Mouse (Mus musculus): ENCODE measurements around the gene Slc11a1. TPM values are rescaled to one million over a fixed set of nuclear protein-coding genes. Genes with fewer than 3 reads are reported as not detected.

Slc11a1 gene
- polyA plus RNA-seq, 1 experiment from 2014 or later = 5.2 TPM

DNA sequence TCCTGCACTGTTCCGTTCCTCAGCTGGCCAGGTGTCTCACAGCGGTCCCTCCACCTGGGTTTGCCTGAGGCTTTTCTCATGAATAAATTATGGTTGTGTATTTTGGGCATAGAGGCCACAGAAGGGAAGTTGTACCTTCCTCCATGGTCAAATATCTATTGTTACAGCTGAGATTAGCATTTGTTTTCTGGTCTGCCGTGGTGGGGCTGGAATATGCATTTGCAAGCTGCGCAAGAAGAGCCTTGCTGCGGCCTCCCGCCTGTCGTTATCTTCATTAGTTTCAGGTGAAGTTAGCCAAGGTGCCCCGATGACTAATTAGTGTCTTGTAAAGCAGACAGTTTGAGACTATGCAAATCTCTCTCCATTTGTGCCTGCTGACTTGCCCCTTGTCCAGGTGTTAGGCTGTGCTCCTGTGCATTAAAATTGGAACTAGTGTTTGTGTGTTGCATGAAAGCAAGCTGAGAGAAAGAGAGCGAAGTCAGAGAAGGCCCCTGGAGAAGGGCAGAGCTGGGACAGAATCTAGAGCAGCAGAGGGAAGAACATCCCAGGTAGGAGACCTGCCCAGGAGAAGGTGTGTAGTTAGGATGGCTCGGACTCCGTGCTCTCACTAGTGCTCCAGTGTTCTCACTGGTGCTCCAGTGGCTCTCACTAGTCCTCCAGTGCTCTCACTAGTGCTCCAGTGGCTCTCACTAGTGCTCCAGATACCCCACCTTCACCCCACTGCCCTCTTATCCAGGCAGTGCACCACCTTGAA, 30.7 kb upstream of the Slc11a1 start:
- no peak for ATAC-seq (ENCODE audit: low FRiP score, low TSS enrichment)
- Histone ChIP-seq H3K27me3 (ENCODE audit: control insufficient read depth, insufficient read depth, low read length) (no peaks in the 10 kb centered on the region), H3K36me3 (ENCODE audit: control insufficient read depth, insufficient read depth, low read length) (peaks cover 2% of the 10 kb centered on the region; the same call in 1 of the 2 replicates), H3K4me3 (ENCODE audit: low read length) (no peak overlapping the region), H3K9ac (ENCODE audit: low read depth, low read length) (no peak overlapping the region; the same call in 1 of the 2 replicates), H3K4me1 (ENCODE audit: control insufficient read depth, insufficient read depth, low read length) (peaks cover 10% of the 10 kb centered on the region), H3K9me3 (ENCODE audit: control insufficient read depth, low read length) (no peaks in the 10 kb centered on the region), H3K4me2 (replicated peaks; ENCODE audit: low read depth, low read length) (no peak overlapping the region), H3K27ac (ENCODE audit: low read depth, low read length) (0 out of 2 replicates have a peak overlapping the region, but pooled peaks have one; percentile 43)
- 75% methylated on average over 11 of the region's 11 CpGs for WGBS

DNA sequence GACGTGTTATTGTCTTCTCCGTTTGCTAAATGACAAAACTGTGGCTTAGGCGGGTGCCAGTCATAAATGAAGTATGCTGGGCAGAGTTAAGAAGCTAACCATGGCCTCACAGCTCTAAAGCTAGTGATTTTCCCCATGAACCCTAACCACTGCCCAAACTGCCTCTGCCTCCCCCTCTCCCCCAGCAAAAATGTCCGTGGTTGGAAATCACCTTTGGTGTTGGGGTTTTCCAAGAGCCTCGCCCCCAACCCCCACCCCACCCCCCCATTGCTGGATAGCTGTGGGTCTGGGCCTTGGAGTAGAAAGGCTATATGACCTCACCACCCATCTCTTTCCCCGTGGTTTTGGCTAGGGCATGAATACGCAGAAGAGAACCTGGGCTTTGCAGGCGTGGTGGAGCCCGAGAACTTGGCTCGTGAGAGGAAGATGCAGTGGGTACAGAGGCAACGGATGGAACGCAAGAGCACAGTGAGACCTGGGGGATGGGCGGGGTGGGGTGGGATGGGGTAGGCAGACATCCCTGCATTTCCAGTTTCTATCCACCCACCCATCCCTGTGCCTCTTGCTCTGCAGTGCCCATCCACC, 23.7 kb upstream of the Slc11a1 start:
- Histone ChIP-seq H3K4me2 (replicated peaks; ENCODE audit: low read depth, low read length) (no peak overlapping the region), H3K27ac (ENCODE audit: low read depth, low read length) (no peak overlapping the region), H3K27me3 (ENCODE audit: control insufficient read depth, insufficient read depth, low read length) (no peaks in the 10 kb centered on the region), H3K36me3 (ENCODE audit: control insufficient read depth, insufficient read depth, low read length) (peaks cover 7% of the 10 kb centered on the region; the same call in 1 of the 2 replicates), H3K9ac (ENCODE audit: low read depth, low read length) (no peak overlapping the region), H3K4me3 (ENCODE audit: low read length) (no peak overlapping the region), H3K4me1 (ENCODE audit: control insufficient read depth, insufficient read depth, low read length) (no peaks in the 10 kb centered on the region), H3K9me3 (ENCODE audit: control insufficient read depth, low read length) (no peaks in the 10 kb centered on the region)
- ATAC-seq (ENCODE audit: low FRiP score, low TSS enrichment) = no peak
- WGBS = 93% methylated on average over 13 of the region's 13 CpGs

DNA sequence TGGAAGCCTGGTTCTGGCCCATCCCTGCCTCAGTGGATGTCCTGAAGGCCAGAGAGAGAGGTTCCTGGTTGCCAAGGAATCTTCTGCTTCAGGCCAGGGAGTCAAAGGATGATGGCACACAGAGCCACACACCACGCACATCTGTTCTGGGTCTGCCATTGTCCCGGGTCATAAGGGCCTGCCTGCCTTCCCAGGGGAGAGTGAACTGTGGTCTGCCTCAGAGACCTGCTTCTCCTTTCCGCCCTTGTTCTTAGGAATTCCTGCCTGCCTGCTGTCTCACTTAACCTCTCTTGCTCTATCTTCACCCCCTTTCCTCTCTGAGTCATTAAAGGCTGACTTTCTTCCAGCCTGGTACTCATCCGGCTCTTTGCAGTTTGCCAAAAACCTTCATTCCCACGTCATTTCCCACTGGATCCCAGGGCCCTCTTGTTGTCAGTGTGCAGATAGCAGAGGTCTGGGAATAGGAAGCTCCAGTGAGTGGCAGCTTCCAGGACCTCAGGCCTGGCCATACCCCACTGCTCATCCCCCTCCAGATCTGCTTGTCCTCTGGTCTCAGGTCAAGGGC, 22.4 kb upstream of the Slc11a1 start:
- H3K4me2 ChIP-seq (replicated peaks; ENCODE audit: low read depth, low read length) = no peak overlapping the region
- peaks cover 7% of the 10 kb centered on the region; the same call in 1 of the 2 replicates for H3K36me3 ChIP-seq (ENCODE audit: control insufficient read depth, insufficient read depth, low read length)
- WGBS = 88% methylated on average over 5 of the region's 5 CpGs
- no peak for ATAC-seq (ENCODE audit: low FRiP score, low TSS enrichment)
- H3K9me3 ChIP-seq (ENCODE audit: control insufficient read depth, low read length) = no peaks in the 10 kb centered on the region
- no peak overlapping the region for H3K27ac ChIP-seq (ENCODE audit: low read depth, low read length)
- H3K4me3 ChIP-seq (ENCODE audit: low read length) = no peak overlapping the region
- H3K27me3 ChIP-seq (ENCODE audit: control insufficient read depth, insufficient read depth, low read length) = no peaks in the 10 kb centered on the region
- no peak overlapping the region for H3K9ac ChIP-seq (ENCODE audit: low read depth, low read length)
- H3K4me1 ChIP-seq (ENCODE audit: control insufficient read depth, insufficient read depth, low read length) = no peaks in the 10 kb centered on the region

DNA sequence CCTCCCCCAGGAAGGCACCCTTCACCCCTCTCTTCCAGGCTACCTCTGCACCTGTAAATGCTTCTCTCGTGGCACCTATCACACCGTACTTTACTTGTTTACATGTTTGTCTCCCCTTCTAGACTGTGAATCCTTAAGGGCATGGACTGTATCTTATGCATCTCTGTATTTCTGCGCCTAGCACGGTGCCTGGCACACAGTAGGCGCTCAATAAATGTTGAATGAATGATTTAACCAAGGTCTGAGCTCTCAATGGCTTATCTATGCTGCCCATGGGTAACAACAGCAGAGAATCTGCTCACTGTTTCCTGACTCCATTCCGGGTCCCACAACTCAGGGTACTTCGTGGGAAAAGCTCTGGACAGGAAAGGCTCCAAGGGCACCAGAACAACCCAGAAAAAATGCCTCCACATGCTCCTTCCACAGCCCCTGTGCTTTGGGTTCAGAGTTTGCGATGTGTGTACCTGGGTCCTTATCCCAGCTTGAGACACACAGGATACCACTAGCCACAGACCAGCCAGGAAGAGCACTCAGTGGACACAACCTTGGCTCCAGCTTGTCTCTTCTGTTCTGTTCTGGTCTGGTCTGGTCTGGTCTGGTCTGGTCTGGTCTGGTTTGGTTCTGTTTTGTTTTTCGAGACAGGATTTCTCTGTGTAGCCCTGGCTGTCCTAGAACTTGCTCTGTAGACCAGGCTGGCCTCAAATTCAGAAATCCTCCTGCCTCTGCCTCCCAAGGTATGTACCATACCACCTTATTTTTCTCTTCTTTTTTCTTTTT, 21.4 kb upstream of the Slc11a1 start:
- no peak for ATAC-seq (ENCODE audit: low FRiP score, low TSS enrichment)
- Histone ChIP-seq H3K9me3 (ENCODE audit: control insufficient read depth, low read length) (no peaks in the 10 kb centered on the region), H3K27me3 (ENCODE audit: control insufficient read depth, insufficient read depth, low read length) (no peaks in the 10 kb centered on the region), H3K27ac (ENCODE audit: low read depth, low read length) (no peak overlapping the region), H3K4me1 (ENCODE audit: control insufficient read depth, insufficient read depth, low read length) (no peaks in the 10 kb centered on the region), H3K4me2 (replicated peaks; ENCODE audit: low read depth, low read length) (no peak overlapping the region), H3K9ac (ENCODE audit: low read depth, low read length) (no peak overlapping the region), H3K36me3 (ENCODE audit: control insufficient read depth, insufficient read depth, low read length) (peaks cover 7% of the 10 kb centered on the region; the same call in 1 of the 2 replicates), H3K4me3 (ENCODE audit: low read length) (no peak overlapping the region)
- 90% methylated on average over 9 of the region's 9 CpGs for WGBS

DNA sequence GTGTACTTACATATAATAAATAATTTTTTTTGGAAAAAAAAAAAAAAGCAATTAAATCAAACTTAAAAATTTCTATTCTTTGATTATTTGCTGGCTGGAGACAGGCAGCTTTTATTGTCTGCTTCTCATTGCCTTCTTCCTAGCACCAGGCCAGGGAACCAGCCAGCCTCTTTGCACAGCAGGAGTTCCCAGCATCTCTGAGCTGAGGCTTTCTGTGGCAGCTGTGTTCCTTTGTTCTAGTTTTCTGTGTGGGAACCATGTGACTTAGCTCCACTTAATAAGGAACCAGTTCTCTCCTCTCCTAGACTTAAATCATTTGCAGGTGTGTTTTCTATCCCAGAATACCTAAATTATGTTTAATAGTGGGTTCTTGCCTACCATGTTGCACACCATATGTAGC, 17.5 kb upstream of the Slc11a1 start:
- no peak overlapping the region for H3K4me2 ChIP-seq (replicated peaks; ENCODE audit: low read depth, low read length)
- no peak overlapping the region for H3K9ac ChIP-seq (ENCODE audit: low read depth, low read length)
- H3K36me3 ChIP-seq (ENCODE audit: control insufficient read depth, insufficient read depth, low read length) = no peaks in the 10 kb centered on the region
- H3K27ac ChIP-seq (ENCODE audit: low read depth, low read length) = no peak overlapping the region
- no peaks in the 10 kb centered on the region for H3K27me3 ChIP-seq (ENCODE audit: control insufficient read depth, insufficient read depth, low read length)
- no peak overlapping the region for H3K4me3 ChIP-seq (ENCODE audit: low read length)
- no peaks in the 10 kb centered on the region for H3K9me3 ChIP-seq (ENCODE audit: control insufficient read depth, low read length)
- H3K4me1 ChIP-seq (ENCODE audit: control insufficient read depth, insufficient read depth, low read length) = no peaks in the 10 kb centered on the region
- no peak for ATAC-seq (ENCODE audit: low FRiP score, low TSS enrichment)

DNA sequence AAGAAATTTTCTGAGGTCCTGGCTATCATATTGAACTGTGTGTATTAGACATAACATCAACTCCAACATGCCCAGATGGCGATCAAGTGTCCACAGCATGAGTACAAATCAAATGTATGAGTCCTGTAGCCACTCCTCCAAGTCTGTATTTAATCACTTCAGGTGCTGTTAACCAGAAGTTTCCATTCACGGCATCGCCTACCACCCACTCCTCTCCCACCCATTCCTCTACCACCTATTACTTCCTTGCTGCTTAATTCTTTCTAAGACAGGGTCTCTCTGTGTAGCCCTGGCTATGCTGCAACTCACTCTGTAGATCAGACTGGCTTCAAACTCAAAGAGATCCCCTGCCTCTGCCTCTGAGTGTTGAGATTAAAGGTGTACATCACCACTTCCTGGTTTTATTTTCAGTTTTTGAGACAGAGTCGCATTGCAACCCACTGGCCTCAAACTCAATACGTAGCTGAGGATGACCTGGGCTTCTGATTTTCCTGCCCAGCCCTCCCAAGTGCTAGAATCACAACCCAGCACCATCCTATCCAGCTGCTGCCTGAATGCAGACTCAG, 15.0 kb upstream of the Slc11a1 start:
- 87% methylated on average over 5 of the region's 5 CpGs for WGBS

DNA sequence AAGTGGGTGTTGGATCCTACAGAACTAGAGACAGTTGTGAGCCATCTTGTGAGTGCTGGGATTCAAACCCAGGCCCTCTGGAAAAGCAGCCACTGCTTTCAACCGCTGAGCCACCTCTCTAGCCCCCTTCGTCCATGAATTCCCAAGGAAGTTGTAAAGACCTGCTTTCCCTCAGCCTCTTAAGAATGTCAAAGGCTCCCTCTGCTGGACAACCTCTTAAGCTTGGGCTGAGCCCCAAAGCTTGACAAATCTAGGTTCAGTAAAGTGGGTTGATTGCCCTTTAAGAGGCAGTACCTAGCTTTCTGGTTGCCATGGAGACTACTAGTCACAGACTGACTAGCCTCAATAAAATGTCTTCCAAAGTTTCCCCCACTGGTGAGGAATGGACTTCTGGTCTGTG, 13.2 kb upstream of the Slc11a1 start, which contains the start of gene Catip:
Gene Catip (plus strand): TSS at position 297 of the 400 bp plus-strand sequence.
- 0% methylated on average over 2 of the region's 2 CpGs for WGBS
- no peaks in the 10 kb centered on the region for H3K36me3 ChIP-seq (ENCODE audit: control insufficient read depth, insufficient read depth, low read length)
- peak; percentile 81 for ATAC-seq (ENCODE audit: low FRiP score, low TSS enrichment)
- no peak within 1 kb of the TSS for H3K27ac ChIP-seq (ENCODE audit: low read depth, low read length)
- H3K9me3 ChIP-seq (ENCODE audit: control insufficient read depth, low read length) = no peaks in the 10 kb centered on the region
- H3K9ac ChIP-seq (ENCODE audit: low read depth, low read length) = 0 out of 2 replicates have a peak within 1 kb of the TSS, but pooled peaks have one; percentile 13
- no peak within 1 kb of the TSS for H3K4me2 ChIP-seq (replicated peaks; ENCODE audit: low read depth, low read length)
- no peaks in the 10 kb centered on the region for H3K4me1 ChIP-seq (ENCODE audit: control insufficient read depth, insufficient read depth, low read length)
- no peaks in the 10 kb centered on the region for H3K27me3 ChIP-seq (ENCODE audit: control insufficient read depth, insufficient read depth, low read length)
- no peak within 1 kb of the TSS for H3K4me3 ChIP-seq (ENCODE audit: low read length)

More for the DNA sequence above, 15.0 kb upstream of the Slc11a1 start:
- H3K4me3 ChIP-seq (ENCODE audit: low read length) = no peak overlapping the region
- no peak overlapping the region for H3K9ac ChIP-seq (ENCODE audit: low read depth, low read length)
- H3K9me3 ChIP-seq (ENCODE audit: control insufficient read depth, low read length) = no peaks in the 10 kb centered on the region
- H3K27ac ChIP-seq (ENCODE audit: low read depth, low read length) = no peak overlapping the region
- H3K36me3 ChIP-seq (ENCODE audit: control insufficient read depth, insufficient read depth, low read length) = no peaks in the 10 kb centered on the region
- H3K4me1 ChIP-seq (ENCODE audit: control insufficient read depth, insufficient read depth, low read length) = no peaks in the 10 kb centered on the region
- no peaks in the 10 kb centered on the region for H3K27me3 ChIP-seq (ENCODE audit: control insufficient read depth, insufficient read depth, low read length)
- no peak for ATAC-seq (ENCODE audit: low FRiP score, low TSS enrichment)
- no peak overlapping the region for H3K4me2 ChIP-seq (replicated peaks; ENCODE audit: low read depth, low read length)

DNA sequence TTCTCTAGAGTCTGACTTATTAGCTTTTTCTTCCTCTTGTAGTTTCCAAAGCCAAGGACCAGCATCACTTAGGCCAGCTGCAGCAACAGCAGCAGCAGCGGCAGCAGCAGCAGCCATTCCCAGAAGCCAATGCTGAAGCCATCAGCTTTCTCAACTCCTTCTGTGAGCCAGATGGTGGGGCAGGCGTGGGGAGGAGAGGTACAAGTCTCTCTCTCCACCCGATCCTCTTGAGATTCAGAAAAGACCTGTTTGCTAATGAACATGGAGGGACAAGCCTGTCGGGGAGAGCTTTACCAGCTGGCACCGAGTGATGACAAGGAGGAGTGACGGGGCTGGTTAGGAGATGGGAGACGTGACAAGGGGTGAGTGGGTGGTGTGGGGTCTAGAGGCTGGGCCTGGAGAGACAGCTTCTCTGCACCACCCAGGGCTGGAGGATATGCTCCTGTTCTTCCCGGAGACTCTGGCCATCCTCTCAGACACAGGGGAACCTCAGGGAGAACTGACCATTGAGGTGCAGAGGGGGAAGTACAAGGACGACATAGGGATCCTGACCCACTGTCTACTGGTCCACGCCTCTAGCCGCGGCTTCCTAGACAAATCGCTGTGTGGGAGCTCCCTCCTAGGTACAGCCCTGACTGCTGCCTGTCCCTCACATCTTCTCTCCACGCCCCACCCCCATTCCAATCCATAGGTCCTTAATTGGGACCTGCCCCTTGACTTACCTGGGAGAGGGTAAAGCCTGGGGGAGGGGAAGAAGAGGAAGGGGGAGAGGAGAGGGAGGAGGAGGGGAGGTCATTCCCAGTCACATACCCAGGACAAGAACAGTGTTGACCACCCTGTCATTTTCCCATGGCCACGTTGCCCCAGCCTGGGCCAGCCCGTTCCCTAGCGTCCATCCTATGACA, 12.4 kb upstream of the Slc11a1 start:
- ATAC-seq (ENCODE audit: low FRiP score, low TSS enrichment) = no peak
- no peaks in the 10 kb centered on the region for H3K36me3 ChIP-seq (ENCODE audit: control insufficient read depth, insufficient read depth, low read length)
- no peaks in the 10 kb centered on the region for H3K9me3 ChIP-seq (ENCODE audit: control insufficient read depth, low read length)
- H3K4me2 ChIP-seq (replicated peaks; ENCODE audit: low read depth, low read length) = no peak overlapping the region
- H3K27me3 ChIP-seq (ENCODE audit: control insufficient read depth, insufficient read depth, low read length) = no peaks in the 10 kb centered on the region
- no peaks in the 10 kb centered on the region for H3K4me1 ChIP-seq (ENCODE audit: control insufficient read depth, insufficient read depth, low read length)
- no peak overlapping the region for H3K27ac ChIP-seq (ENCODE audit: low read depth, low read length)
- H3K9ac ChIP-seq (ENCODE audit: low read depth, low read length) = 0 out of 2 replicates have a peak overlapping the region, but pooled peaks have one; percentile 13
- 57% methylated on average over 17 of the region's 17 CpGs for WGBS
- H3K4me3 ChIP-seq (ENCODE audit: low read length) = no peak overlapping the region

Measured in kidney, embryonic 14.5 days (tissue).